Mouse (Mus musculus): ENCODE measurements around the gene Fkrp. TPM values are rescaled to one million over a fixed set of nuclear protein-coding genes. Genes with fewer than 3 reads are reported as not detected.
A peak's percentile ranks its signal among the peaks of the same experiment; 100 is the strongest.

Gene Fkrp
- total and polyA plus RNA-seq, 3 experiments = 16.5 to 23.4 (median 20.3) TPM

- no peaks in the 10 kb centered on the region for H3K9me3 ChIP-seq (replicated peaks; ENCODE audit: low read length)
- dilution Hi-C loops (cut with MboI; ENCODE audit: extremely low pct_ligation_motif_present, extremely low pct_unique_long_range_greater_than_20kb, low sequenced_read_pairs) = no loop called here
- peak overlapping the region; percentile 84 for H3K27ac ChIP-seq (ENCODE audit: insufficient read depth, low read depth)
- in situ Hi-C loops (cut with MboI; ENCODE audit: low pct_ligation_motif_present, low pct_unique_long_range_greater_than_20kb, low sequenced_read_pairs) = loop anchor here (5.0 to 25.0 kb wide), 2 partner anchors 37 to 847 kb away; partner anchors contain the start of gene Nop53
- no peaks in the 10 kb centered on the region for H3K27me3 ChIP-seq (replicated peaks)
- peaks cover 21 to 42% of the 10 kb centered on the region in 2 experiments for H3K36me3 ChIP-seq (replicated peaks in 1 of 2; ENCODE audit: control insufficient read depth in 1 of 2, insufficient read depth in 1 of 2, low read length in 1 of 2)
- H3K9ac ChIP-seq (ENCODE audit: insufficient read depth, low read depth) = peak overlapping the region; percentile 74
- TF ChIP-seq CTCF (conservative IDR thresholded peaks at IDR 0.05 in 1 of 2, IDR thresholded peaks at IDR 0.05 in 1 of 2; ENCODE audit: low read depth in 2 of 2, low read length in 2 of 2) (no peak), NELFE (IDR thresholded peaks at IDR 0.05; ENCODE audit: low read depth, low read length) (peak; percentile 25; the same call in 1 of the 2 replicates), JUND (conservative IDR thresholded peaks at IDR 0.05; ENCODE audit: low read depth, low read length) (no peak), RAD21 (IDR thresholded peaks at IDR 0.05; ENCODE audit: low read depth, low read length) (no peak), MAZ (IDR thresholded peaks at IDR 0.05; ENCODE audit: low read depth, low read length) (no peak), IRF4 (IDR thresholded peaks at IDR 0.05; ENCODE audit: low read depth, low read length) (peak; percentile 76; the same call in 1 of the 2 replicates), EP300 (IDR thresholded peaks at IDR 0.05; ENCODE audit: low read length) (peak; percentile 34; the same call in 1 of the 2 replicates), USF1 (IDR thresholded peaks at IDR 0.05; ENCODE audit: low read depth, low read length) (no peak), SMC3 (IDR thresholded peaks at IDR 0.05; ENCODE audit: low read depth, low read length) (no peak), GABPA (IDR thresholded peaks at IDR 0.05; ENCODE audit: insufficient replicate concordance, low read depth, low read length) (no peak), MXI1 (IDR thresholded peaks at IDR 0.05; ENCODE audit: low read depth, low read length) (peak; percentile 86), KAT2A (IDR thresholded peaks at IDR 0.05; ENCODE audit: insufficient replicate concordance, low read length) (peak; percentile 47; the same call in 1 of the 2 replicates), ELF1 (IDR thresholded peaks at IDR 0.05; ENCODE audit: low read depth, low read length) (peak; percentile 59), UBTF (IDR thresholded peaks at IDR 0.05; ENCODE audit: low read depth, low read length) (no peak), MYC (IDR thresholded peaks at IDR 0.05; ENCODE audit: low read depth, low read length) (peak; percentile 95), NRF1 (IDR thresholded peaks at IDR 0.05; ENCODE audit: low read depth, low read length) (peak; percentile 66), ZKSCAN1 (IDR thresholded peaks at IDR 0.05; ENCODE audit: borderline replicate concordance, low read depth, low read length) (no peak), MEF2A (IDR thresholded peaks at IDR 0.05; ENCODE audit: borderline replicate concordance, low read depth, low read length) (peak; percentile 48; the same call in 1 of the 2 replicates), E2F4 (IDR thresholded peaks at IDR 0.05; ENCODE audit: insufficient replicate concordance, low read depth, low read length) (no peak), SIN3A (IDR thresholded peaks at IDR 0.05; ENCODE audit: low read length) (peak; percentile 85), USF2 (conservative IDR thresholded peaks at IDR 0.05; ENCODE audit: low read depth, low read length) (no peak), TCF12 (IDR thresholded peaks at IDR 0.05; ENCODE audit: low read depth, low read length) (peak; percentile 79), POLR2AphosphoS2 (IDR thresholded peaks at IDR 0.05; ENCODE audit: low read depth, low read length) (peak; percentile 85), ZMIZ1 (IDR thresholded peaks at IDR 0.05; ENCODE audit: low read depth, low read length) (peak; percentile 74; the same call in 1 of the 2 replicates), MAX (IDR thresholded peaks at IDR 0.05; ENCODE audit: low read length) (peak; percentile 97), ZC3H11A (IDR thresholded peaks at IDR 0.05; ENCODE audit: low read depth, low read length) (no peak), ZNF384 (IDR thresholded peaks at IDR 0.05; ENCODE audit: low read depth, low read length) (no peak), CHD1 (IDR thresholded peaks at IDR 0.05; ENCODE audit: low read depth, low read length) (no peak), TBP (conservative IDR thresholded peaks at IDR 0.05; ENCODE audit: low read depth, low read length) (peak; percentile 73; the same call in 1 of the 2 replicates), PAX5 (IDR thresholded peaks at IDR 0.05; ENCODE audit: low read length) (no peak), HCFC1 (IDR thresholded peaks at IDR 0.05; ENCODE audit: low read depth, low read length) (peak; percentile 62), POLR2A (IDR thresholded peaks at IDR 0.05; ENCODE audit: low read depth, low read length) (peak; percentile 61), CHD2 (IDR thresholded peaks at IDR 0.05; ENCODE audit: low read length) (no peak), MAFK (IDR thresholded peaks at IDR 0.05; ENCODE audit: insufficient replicate concordance, low read length) (no peak), BHLHE40 (IDR thresholded peaks at IDR 0.05; ENCODE audit: low read depth, low read length) (peak; percentile 98), JUN (IDR thresholded peaks at IDR 0.05; ENCODE audit: insufficient read depth, low read depth, low read length) (no peak), ETS1 (conservative IDR thresholded peaks at IDR 0.05; ENCODE audit: low read depth, low read length) (peak; percentile 62), RCOR1 (conservative IDR thresholded peaks at IDR 0.05; ENCODE audit: low read depth, low read length) (no peak)
- H3K4me2 ChIP-seq (ENCODE audit: insufficient read depth, low read depth, poor library complexity, severe bottlenecking) = peak overlapping the region; percentile 68
- peak overlapping the region; percentile 76 to 99 (median 79) for H3K4me3 ChIP-seq (replicated peaks in 1 of 3; ENCODE audit: low read depth in 2 of 3, low read length in 2 of 3, poor library complexity in 1 of 3)
- DNase-seq (ENCODE audit: extremely low read depth) = peak; percentile 84
- H3K79me2 ChIP-seq (replicated peaks; ENCODE audit: control insufficient read depth, extremely low read depth, insufficient read depth, poor library complexity, severe bottlenecking) = peaks cover 56% of the 10 kb centered on the region
- H3K4me1 ChIP-seq (ENCODE audit: control insufficient read depth in 1 of 2, insufficient read depth in 2 of 2) = peaks cover 7 to 43% of the 10 kb centered on the region in 2 experiments
Observed at GRCm38 (mm10) chr7:16784498-16784976, 32.0 kb downstream of the Fkrp start.
